Mouse (Mus musculus) ovary, postnatal 14 days (tissue): ENCODE measurements at regions not wholly inside any gene's neighbourhood (a gene's known extent, or its start where the extent isn't known, plus 50 kb on each side); places are given as distances from the start of the nearest gene placed in this dataset.
"Not testable (repeated sequence)": the region's sequence is repeated elsewhere in the genome, so short reads cannot be mapped to it uniquely, and the experiment has no call there.

Experiments
- DNase-seq: peaks from one replicate; pipeline ENCODE4 v3.0.0; 2022; ENCODE audit warnings: low spot score

DNA sequence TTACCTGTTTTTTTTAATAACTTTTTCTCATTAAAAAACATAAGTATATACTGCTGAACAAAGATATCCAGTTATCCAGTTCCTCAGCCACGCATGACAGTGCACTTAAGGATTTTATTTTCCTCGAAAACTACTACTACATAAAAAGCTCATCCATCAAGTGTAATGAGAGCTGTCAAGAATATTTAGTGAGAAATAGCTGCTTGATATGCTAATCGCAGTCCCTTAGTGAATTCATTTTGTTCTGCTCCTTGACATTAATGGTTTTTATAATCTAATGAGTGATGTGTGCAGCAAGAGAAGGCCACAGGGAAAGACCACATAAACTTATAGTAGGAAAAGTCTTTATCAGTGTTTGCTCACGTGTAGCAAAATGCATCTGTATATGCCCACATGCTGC, 754.0 kb upstream of the Slc39a10 start:
- no peak for DNase-seq

DNA sequence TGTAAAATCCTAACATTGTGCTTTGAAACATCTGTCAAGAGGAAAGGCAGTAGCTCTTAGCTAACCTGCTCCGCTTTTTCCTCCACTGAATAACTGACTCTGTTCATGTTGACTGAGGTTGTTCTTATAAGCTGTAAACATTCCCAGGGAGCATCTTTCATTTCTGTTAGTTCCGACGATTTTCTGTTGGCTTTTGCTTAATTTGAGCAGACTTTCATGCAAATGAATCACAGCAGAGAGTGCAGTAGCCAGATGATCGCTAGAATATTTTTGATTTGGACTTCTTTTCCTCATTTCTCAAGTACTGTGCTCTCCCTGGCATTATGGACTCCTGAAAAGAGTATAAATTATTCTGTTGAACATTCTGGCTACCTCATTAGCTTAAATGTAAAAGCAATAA, 713.9 kb upstream of the Slc39a10 start:
- no peak for DNase-seq

DNA sequence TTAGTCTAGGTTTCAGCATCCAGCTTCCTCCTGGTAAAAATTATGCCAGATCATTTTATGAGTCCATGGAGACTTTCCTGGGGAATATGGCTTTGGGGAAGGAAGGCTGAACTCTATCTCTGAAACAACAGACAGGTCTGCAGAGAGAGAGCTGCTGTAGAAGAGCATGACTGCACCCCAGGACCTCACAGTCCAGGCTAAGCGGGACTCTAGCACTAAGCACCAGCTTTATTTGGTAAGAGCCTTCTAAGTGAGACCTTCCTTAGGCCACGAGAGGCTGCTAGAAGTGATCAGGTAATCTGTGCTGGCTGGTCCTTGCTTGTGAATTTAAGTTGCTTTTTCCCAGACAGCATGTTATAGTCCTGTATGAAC, 711.3 kb upstream of the Slc39a10 start:
- no peak for DNase-seq

DNA sequence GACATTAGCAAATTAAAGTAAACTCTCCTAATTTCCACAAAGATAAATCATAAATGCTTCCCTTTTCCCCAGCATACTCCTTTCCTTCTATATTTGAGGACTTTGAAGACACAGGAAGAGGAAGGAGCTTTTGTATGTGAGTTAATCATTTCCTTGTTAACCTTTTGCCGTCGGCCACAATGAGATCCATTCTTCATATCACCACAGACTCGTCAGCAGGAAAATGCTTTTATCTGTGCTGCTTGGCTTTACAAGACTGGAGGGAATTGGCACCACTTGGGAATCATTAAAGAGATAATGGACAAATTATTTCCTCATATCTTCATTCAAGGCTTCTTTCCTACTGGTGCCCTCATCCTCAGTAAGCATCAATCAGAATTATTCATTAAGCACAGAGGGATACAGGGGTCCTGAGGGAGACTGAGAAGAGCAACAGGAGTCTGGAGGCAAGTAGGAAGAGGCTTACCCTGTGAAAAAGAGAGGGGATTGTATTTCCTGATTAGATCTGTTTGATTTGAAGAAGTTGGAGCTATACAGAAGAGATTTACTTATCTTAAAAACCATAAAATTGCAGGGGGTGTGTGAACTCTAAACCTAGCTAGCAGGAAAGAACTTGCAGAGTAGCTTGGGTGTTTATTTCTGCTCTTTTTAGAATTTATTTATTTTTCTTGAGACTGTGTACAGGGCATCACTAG, 710.8 kb upstream of the Slc39a10 start:
- DNase-seq = no peak

DNA sequence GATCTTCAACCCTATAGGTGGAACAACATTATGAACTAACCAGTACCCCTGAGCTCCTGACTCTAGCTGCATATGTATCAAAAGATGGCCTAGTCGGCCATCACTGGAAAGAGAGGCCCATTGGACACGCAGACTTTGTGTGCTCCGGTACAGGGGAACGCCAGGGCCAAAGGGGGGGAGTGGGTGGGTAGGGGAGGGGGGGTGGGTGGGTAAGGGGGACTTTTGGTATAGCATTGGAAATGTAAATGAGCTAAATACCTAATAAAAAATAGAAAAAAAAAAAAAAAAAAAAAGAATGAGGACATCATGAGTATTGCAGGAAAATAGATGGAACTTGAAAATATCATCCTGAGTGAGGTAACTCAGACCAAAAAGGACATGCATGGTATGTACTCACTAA, 701.0 kb upstream of the Slc39a10 start:
- DNase-seq = not testable (repeated sequence)

DNA sequence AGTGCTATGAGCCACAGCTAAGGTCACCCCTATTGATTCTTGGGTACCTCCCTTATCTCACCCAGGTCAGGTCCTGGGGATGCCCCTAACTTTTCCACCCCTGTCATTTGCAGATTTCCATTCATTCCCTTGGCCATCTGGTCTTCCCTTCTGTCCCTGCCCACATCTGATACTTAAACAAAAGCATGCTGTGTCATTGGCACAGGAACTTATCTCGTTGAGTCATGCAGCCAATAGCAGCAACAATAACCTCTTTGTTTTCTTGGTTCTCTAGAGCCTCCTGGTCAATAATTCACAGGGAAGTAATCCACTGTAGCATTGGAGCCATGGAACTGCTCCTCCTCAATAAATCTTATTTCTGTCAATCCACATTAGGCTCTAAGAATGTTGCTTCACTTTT, 653.0 kb upstream of the Slc39a10 start:
- DNase-seq = no peak

DNA sequence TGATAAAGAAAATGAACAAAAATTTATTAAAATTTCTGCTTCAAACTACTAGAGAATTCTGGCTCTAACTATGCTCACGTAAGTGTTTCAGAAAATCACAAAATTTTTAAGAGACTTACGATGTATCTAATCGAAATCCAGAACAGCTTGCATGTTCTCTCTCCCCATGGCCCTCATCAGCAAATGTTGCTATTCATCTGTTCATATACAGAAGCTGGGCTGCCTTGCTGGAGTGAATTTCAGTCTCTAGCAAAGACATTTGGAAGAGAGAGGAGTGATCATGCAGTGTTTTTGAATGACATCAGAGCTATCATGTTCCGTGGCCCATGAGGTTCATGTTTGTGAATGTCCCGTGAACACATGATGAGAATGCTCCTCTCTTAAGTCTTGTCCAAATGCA, 618.8 kb upstream of the Slc39a10 start:
- no peak for DNase-seq

DNA sequence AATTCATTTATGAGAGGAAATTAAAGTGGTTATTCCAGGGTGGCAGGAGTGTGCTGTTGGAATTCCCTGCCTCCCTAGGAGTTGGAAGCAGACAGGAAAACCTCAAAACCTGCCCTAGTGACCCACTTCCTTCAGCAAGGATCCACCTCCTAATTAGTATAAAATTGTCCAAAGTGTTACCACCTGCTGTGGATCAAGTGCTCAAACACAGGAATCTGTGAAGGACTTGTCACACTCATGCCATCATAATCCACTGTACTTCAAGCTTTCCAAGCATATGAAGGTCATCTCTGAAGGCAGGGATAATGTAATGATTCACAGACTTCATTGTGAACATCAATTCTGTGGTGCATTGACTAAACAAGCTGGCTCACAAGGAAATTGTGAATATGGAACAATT, 615.1 kb upstream of the Slc39a10 start:
- no peak for DNase-seq

DNA sequence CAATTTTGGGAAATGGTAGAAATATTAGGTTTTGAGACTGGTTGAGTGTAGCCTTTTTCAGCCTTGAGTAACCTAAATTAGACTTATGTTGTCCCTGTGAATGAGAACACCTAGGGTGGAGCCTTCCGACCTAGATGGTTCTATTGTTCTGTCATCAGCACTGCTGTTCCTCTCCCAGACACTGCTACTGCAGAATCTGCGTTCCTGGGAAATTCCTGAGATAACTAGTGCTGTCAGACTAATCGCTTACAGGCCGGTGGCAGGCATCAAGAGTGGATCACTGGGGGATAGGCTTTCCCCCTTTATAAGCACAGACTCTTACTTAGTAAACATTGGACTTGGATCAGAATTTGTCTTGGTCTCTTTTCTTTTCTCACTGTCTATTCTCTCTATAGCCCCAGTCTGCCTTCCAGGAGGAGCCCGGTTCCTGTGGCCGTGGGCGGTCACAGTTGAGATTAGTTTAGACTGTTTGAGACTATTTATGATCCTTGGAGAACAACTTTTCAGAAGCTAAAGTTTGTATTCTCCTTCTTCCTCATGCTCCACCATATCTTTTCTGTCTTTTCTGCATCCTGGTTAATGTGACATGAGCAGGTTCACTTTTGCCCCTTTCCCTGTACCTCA, 596.0 kb upstream of the Slc39a10 start:
- no peak for DNase-seq

DNA sequence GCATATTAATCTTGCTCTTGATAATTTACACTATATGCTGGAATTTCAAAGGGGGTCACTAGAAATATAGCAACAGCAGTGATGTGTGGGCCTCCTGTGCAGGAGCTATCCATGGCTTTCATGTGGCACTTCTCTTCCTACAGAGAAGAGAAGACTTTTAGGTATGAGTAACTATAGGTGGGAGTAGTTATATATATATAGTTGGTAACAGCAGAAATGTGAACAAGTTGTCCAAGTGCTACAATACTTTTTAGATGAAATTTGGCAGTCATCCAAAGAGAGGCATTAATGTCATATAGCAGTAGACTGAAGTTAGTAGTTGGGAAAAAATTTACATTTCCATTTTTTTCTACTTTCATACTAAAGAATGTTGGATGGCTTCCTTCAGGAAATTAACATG, 593.4 kb upstream of the Slc39a10 start:
- no peak for DNase-seq

DNA sequence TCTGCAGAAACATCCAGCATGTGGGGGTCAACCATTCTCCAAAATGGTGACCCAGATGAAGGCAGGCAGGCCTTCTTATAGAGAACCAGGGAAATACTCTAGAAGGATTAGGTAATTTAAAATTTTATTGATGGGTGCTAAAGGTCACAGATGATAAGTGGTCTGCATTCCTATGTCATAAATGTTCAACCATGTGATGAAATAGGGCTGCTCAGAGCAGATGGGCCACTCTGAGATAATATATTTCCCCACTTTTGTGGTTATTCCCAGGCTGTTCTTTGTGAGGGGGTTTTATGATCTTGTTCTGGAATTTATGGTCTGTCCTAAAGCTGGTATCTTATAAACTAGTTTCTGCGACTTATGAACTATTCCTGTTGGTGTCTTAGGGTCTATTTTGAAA, 586.4 kb upstream of the Slc39a10 start:
- no peak for DNase-seq

DNA sequence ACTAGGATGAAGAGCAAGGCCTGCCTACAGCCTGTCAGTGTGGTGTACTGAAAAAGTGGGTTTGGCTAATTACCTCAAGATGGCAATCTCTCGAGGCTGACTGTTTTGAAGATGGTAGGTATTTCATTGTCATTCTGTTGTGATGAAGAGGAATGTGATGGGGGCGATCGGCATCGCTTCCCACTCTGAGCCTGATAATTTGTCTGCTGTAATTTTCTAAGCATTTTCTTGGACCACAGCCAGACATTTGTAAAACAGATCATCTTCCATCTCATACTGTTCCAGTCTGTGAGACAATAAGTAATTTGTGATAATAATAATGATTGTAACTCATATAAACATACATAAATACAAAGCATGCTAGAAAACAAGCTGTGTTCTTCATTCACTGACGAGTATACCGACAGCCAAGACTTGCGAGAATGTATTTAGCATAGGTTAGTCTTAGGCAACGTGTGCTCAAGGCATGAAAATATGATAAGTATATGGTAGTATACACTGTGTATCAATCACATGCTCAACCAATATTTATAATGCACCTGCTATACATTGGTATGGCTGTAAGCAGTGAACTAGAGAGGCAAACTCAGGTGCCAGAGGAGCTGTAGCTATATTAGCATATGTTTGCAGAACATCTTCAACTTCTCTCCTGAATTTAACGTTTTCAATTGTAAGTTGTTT, 574.1 kb upstream of the Slc39a10 start:
- no peak for DNase-seq

DNA sequence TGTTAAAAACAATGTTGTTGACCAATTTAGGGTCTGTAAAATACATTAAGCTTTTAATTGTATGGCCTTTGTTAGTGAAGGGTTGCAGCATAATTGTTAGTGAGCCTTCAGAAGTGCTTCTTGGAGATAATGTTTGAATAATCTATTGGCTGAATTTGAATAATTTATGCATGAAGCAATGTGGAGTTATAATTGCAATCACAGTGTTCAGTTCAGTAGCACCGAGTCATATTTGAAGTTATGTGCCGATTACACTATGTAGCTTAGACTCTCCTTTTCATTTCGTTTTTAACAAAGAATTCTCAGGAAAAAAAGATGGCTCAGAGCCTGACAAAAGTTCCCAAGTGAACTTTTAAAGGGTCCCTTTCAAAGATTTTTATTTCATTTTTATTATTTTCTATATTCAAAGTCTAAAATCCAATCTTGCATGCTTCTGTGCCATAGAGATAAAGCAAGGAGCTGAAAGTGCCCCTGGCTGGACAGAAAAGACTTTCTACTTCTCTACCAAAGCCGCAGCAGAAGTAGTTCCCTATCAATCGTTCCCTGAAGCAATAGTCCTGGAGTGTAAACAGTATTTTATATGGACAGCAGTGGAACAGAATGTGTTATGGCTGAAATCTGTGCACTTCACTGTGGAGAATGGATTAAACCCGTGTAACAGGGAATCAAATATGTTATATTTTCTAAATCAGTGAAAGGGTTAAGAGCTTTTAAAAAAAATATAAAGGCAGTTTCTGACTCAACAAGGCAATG, 556.3 kb upstream of the Slc39a10 start:
- no peak for DNase-seq

DNA sequence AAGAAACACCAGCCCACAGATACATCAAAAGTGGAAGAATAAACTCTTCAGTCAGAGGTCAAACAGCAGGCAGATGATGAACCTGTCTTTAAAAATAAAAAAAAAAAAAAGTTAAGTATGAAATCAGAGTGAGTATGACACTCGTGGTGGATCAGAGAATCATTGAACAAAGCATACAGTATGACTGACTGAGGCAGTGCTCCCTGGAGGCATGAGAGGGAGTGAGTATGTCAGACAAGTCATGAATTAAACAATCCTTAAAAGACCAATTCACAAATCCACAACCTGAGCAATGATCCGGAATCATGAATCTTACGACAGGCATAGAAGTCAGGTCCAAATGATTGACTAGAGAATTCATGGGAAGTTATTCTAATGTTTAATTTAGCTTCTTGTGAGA, 555.4 kb upstream of the Slc39a10 start:
- no peak for DNase-seq

DNA sequence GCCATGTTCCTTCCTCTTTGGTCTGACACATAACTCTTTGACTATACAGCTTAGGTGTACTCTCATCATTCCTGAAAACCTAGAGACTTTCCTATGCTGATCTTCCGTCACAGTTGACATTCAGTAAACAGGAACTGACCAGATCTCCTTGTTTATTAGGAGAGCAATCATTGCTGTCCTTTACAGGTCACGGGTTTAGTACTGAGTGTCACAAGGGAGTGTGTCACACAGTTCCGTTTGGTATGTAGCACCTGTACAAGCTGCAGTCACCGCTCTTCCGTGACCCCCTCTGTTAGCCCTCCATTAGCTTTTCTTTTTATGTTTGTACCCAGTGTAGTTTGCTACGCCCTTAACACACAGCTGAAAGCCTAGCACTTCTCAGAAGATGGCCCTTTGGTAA, 553.4 kb upstream of the Slc39a10 start:
- no peak for DNase-seq

DNA sequence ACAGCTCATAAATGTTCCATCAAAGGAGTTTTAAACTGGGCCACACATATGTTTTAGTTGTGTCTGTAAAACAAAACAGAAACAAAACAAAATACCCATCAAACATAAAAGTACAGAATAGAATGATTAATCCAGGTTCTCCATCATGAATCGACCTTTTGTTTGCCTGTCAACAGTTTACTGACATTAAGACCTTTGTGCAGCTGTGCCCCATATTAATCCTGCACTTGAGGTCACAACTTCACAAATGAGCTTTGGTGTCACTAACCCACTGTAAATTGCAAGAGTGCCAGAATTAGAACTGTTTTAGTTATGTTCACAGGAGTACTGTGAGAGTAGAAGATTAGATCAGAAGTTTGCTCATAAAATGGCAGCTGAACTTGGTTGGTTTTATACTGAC, 540.2 kb upstream of the Slc39a10 start:
- no peak for DNase-seq

DNA sequence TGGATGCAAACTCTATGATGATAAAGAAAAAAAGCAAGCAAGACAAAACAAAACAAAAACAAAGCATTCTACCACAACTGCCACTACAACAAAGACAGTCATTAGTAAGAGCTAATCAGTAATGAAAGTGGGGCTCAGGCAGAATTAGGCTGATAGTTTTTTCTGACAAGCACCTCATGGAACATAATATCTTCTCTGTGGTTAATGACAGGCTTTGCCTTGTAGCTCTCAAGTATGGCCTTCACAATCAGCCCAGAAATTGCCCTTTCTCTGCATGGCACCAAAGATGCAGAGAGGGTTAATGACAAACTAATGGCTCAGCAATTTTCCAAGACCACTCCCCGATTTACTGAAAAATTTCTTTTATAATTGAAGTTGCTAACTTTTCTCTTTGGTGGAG, 512.5 kb upstream of the Slc39a10 start:
- no peak for DNase-seq

DNA sequence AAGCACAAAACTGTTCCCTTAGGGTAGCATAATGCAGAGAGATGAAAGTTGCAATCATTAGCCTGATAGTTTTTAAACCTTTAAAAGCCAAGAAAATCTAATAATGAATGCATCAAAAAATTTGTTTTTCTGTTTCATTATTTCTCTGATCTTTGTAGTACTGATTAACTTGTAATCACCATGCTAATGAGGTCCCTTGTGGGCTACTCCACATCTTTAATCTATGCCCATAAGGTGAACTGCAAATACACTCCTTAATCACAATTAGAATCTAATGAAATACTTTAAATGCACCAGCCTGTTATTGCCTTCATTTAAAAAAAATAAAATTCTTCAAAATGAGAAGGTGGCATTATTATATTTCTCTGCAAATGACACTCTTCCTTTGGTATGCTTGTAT, 493.9 kb upstream of the Slc39a10 start:
- DNase-seq = no peak

DNA sequence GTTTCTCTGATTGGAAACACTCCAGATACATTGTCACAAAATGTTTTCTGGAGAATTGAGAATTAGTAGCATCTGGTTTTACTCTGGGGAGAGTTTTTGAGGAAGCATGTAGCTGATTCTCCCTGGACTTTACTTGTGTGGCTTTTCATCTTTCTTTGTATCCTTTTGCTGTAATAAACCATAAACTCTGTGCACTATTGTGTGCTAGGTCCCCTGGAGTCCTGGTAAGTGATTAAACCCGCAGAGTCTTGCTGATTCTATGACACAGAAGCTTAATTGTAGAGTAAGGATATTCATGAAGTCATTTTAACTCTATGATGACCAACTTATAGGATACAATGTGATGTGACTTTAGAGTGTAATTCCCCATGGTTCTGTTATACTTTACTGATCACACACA, 486.1 kb upstream of the Slc39a10 start:
- DNase-seq = no peak

DNA sequence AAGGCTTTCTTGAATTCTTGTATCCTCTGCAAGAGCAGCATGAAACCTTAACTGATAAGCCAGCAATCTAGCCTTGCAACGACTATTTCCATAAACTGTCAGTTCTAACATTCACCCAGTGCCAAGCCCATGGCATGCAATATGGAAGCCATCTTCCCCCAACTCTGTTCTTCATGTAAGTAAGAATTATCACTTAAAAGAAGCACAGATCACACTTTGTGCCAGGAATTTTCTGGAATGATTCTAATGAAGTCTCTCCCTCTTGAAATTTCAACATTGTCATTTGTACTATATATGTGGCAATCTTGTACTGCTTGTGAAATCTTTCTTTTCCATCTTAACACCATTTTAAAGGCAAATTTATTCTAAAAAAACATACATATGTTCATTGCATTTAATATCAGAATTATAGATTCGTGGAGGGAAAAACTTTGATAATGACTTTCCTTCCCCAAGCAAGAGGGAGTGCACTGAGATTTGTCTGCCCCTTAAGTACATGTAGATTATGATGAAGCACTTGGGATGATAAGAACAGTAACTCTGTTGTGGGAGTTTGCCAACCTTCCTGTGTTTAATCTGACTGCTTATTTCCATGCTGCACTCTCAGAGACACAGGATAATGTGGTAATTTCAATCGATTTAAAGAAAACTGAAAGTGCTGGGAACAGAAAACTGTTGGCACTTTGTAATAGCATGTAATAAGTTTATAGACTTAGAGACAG, 447.2 kb upstream of the Slc39a10 start:
- DNase-seq = no peak

DNA sequence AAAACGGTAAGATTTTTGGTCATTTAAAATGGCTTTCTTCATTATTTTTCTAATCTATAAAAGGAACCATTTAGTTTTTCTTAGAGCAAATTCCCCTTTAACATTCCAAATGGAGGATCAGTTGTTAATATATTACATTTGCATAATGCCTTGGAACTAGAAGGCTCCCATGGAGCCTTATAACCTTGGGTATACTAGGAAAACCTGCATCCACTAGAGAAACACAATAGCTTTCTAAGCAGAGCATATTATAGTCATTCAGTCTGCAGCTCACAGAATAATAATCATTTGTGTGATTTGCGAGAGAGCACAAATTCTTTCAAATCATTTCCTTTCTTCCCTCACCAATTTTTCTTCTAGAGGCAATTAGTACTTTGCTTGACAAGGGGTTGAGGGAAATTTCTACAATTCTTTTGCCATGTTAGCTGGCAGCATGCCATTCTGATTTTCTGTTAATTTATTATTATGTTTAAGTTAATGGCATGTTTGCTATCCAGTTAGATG, 418.0 kb upstream of the Slc39a10 start:
- DNase-seq = no peak

DNA sequence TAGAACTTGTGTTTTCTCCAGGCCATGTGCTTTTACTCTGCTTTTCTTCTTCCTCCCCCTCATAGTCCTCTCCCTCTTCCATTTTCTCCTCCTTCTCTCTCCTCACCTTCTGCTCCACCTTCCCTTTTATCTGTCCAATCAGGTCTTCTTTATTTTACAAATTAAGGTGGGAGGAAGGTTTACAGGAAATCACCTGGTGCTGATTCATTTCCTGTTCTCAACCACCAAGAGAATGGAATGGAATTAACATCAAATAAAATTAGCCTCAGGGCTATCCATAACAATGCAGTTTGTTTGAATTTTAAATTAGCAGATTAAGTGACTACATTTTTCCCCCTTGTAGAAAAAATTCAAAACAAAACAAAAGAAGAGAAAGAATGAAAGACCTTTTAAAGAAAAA, 414.3 kb upstream of the Slc39a10 start:
- no peak for DNase-seq
